Mouse (Mus musculus) intestine, embryonic 14.5 days (tissue): Measurements from ENCODE around the gene Nudt15. TPM values are rescaled to one million over a fixed set of nuclear protein-coding genes. Genes with fewer than 3 reads are reported as not detected.

ENCODE experiments used
- ATAC-seq: fragments of 200-750 bp; cut with Nextera tagmentation; replicated peaks from 2 replicates; pipeline ENCODE4 v1.8.0; 2017; ENCODE audit warnings: low read depth, moderate number of reproducible peaks, moderate TSS enrichment, moderate library complexity; ENCODE audit not compliant: low FRiP score, low TSS enrichment
- DNase-seq: peaks from one replicate; pipeline ENCODE4 v3.0.0-alpha.2; 2018; ENCODE audit warnings: low spot score
- H3K27ac ChIP-seq: fragments of 300-500 bp; sonication (generic); 2 replicates; pipeline ENCODE4 v1.5.1; 2014; ENCODE audit warnings: low read depth, mild to moderate bottlenecking, control low read depth
- H3K27me3 ChIP-seq: fragments of 300-500 bp; sonication (generic); replicated peaks from 2 replicates; pipeline ENCODE4 v1.6.1; 2014; ENCODE audit warnings: low read length, control low read depth; ENCODE audit not compliant: control insufficient read depth, insufficient read depth
- H3K36me3 ChIP-seq: fragments of 300-500 bp; sonication (generic); 2 replicates; pipeline ENCODE4 v1.6.1; 2014; ENCODE audit warnings: low read length, control low read depth; ENCODE audit not compliant: control insufficient read depth, insufficient read depth
- H3K4me1 ChIP-seq: fragments of 300-500 bp; sonication (generic); replicated peaks from 2 replicates; pipeline ENCODE4 v1.6.1; 2014; ENCODE audit warnings: low read length, control low read depth, mixed read lengths; ENCODE audit not compliant: control insufficient read depth, insufficient read depth
- H3K4me2 ChIP-seq: fragments of 300-500 bp; sonication (generic); 2 replicates; pipeline ENCODE4 v1.6.1; 2014; ENCODE audit warnings: low read length
- H3K4me3 ChIP-seq: fragments of 300-500 bp; sonication (generic); 2 replicates; pipeline ENCODE4 v1.5.1; 2014; ENCODE audit warnings: low read depth, low read length, control low read depth, mixed read lengths
- H3K9ac ChIP-seq: fragments of 300-500 bp; sonication (generic); 2 replicates; pipeline ENCODE4 v1.6.1; 2014; ENCODE audit warnings: mild to moderate bottlenecking, low read length
- H3K9me3 ChIP-seq: fragments of 300-500 bp; sonication (generic); 2 replicates; pipeline ENCODE4 v1.6.1; 2016; ENCODE audit warnings: low read length, control low read depth; ENCODE audit not compliant: control insufficient read depth
- WGBS: fragments of 180-500 bp; shearing (Covaris S2); extraction: QIAGEN DNeasy Blood & Tissue Kit; methylation state at CpG from one replicate; pipeline ENCODE4 v1.1.7; 2014; 5-methylcytosine and 5-hydroxymethylcytosine counted together
- polyA plus RNA-seq: library from polyadenylated mRNA; unstranded; fragments of >200 nt; fragmentation: Nextera tagmentation; extraction: Ambion mirVana; gene quantifications from 2 replicates; pipeline ENCODE4 v1.2.1, GENCODE M21; 2014

The Nudt15 gene
- polyA plus RNA-seq, 1 experiment from 2014 or later, result 7.2 TPM

DNA sequence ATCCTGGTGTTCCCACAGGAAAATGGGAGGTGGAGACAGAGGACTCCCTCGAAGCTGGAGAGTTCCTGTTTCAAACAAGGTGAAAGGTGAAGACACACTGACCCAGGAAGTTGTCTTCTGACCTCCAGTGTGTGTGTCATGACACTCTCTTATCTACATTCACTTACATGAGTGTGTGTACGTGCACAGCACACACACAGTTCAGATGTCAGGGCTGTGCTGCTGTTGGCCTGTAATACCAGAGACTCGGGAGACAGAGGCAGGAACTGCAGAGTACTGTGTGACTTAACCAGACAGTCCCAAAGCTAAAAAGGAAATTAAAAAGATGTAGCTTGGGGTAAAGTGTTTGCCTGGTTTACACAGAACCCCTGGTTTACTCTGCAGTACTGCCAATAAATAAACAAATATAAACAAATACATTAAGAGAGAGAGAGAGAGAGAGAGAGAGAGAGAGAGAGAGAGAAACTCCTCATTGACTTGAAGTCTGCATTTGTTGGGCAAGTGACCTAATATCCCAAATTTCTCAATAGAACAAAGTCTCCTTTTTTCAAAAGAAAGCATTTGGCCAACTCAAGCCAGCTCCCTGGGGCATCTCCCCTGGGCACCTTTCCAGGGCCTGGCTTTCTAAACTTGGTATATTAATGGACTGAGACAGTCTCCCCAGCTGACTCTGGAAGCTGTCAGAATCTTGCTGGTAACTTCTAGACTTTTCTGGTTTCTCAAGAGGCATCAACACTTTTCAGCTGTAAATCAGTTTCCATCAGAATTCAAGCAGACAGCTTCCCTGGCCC, 74.2 kb downstream of the Nudt15 start:
- DNase-seq (no peak), ATAC-seq (no peak)
- WGBS, result 38% methylated on average over 3 of the region's 3 CpGs
- no peak overlapping the region for H3K27ac ChIP-seq
- no peak overlapping the region for H3K9ac ChIP-seq
- H3K36me3 ChIP-seq, result no peaks in the 10 kb centered on the region
- no peak overlapping the region for H3K4me3 ChIP-seq
- peaks cover 6% of the 10 kb centered on the region; the same call in 1 of the 2 replicates for H3K4me1 ChIP-seq
- H3K9me3 ChIP-seq, result no peaks in the 10 kb centered on the region
- no peak overlapping the region for H3K4me2 ChIP-seq
- H3K27me3 ChIP-seq, result no peaks in the 10 kb centered on the region

DNA sequence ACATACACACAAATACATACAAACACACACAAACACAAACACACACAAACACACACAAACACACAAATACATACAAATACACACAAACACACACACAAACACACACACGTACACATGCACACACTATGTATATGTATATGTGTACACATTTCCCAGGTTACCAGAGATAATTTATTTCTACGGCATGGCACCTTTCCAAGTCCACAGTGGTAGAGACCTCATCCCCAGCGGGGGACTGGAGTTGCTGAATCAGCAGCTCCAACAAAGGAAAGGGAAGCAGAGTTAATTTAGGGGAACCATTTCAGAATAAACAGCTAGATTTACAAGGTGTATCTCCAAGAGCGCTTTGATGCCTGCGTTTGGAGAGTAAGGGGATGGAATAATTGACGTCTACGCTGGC, 75.8 kb downstream of the Nudt15 start:
- H3K4me1 ChIP-seq, result peaks cover 6% of the 10 kb centered on the region; the same call in 1 of the 2 replicates
- DNase-seq (no peak), ATAC-seq (no peak)
- no peak overlapping the region for H3K27ac ChIP-seq
- no peak overlapping the region for H3K9ac ChIP-seq
- H3K4me2 ChIP-seq, result no peak overlapping the region
- no peaks in the 10 kb centered on the region for H3K9me3 ChIP-seq
- no peak overlapping the region for H3K4me3 ChIP-seq
- 59% methylated on average over 7 of the region's 7 CpGs for WGBS
- no peaks in the 10 kb centered on the region for H3K36me3 ChIP-seq
- no peaks in the 10 kb centered on the region for H3K27me3 ChIP-seq

DNA sequence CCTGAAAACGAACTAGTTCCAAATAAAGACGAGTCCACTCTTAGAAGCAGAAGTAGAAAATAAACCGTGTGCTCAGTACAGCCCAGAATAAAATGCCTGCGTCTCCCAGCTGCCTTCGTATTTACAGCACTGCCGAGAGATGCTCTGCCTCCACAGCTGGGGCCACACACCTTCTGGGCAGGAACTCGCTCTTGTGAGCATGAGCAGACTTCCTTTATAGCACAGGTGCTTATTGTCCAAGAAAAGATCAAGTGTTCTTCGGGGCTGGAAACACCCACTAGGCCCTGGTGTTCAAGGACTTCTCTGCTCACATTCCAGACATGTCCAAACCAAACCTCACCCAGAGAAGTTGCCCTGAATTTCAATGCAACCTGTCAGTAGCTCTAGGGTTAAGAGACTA, 77.4 kb downstream of the Nudt15 start:
- WGBS, result 55% methylated on average over 8 of the region's 8 CpGs
- no peaks in the 10 kb centered on the region for H3K27me3 ChIP-seq
- no peak for DNase-seq
- H3K4me3 ChIP-seq, result no peak overlapping the region
- no peak for ATAC-seq
- no peak overlapping the region for H3K27ac ChIP-seq
- peaks cover 6% of the 10 kb centered on the region; the same call in 1 of the 2 replicates for H3K4me1 ChIP-seq
- no peaks in the 10 kb centered on the region for H3K36me3 ChIP-seq
- no peak overlapping the region for H3K9ac ChIP-seq
- H3K9me3 ChIP-seq, result no peaks in the 10 kb centered on the region
- no peak overlapping the region for H3K4me2 ChIP-seq

DNA sequence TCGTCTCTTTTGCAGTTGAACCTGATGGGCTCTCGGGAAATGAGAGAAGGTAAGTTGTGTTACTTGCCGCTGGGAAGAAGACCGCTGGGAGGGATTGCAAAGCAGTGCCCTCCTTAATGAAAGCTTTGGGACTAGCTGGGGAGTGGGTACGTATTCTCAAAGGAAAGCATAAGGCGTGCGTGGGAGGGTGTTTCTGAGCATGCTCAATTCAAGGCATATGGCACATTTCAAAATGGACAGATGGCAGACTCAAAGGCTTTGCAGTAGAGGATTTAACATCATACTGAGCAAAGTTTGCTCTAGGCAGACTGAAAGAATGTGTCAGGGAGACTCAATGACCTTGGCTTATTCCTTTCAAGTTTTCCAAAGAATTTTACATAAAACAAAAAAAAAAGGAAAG, 78.5 kb downstream of the Nudt15 start:
- ATAC-seq (no peak), DNase-seq (no peak)
- Histone ChIP-seq H3K27me3 (no peaks in the 10 kb centered on the region), H3K4me3 (no peak overlapping the region), H3K4me2 (no peak overlapping the region), H3K27ac (no peak overlapping the region), H3K4me1 (0 out of 2 replicates have a peak, but pooled peaks cover under 1% of the 10 kb centered on the region), H3K9me3 (no peaks in the 10 kb centered on the region), H3K36me3 (no peaks in the 10 kb centered on the region), H3K9ac (no peak overlapping the region)
- WGBS, result 77% methylated on average over 7 of the region's 7 CpGs

Other genes starting within 250 kb of the Nudt15 start
- gene Rb1, start 222.4 kb downstream of the Nudt15 start, polyA plus RNA-seq, result 18.0 and 21.8 TPM in 2 replicates
- 596 and 606 TPM in 2 replicates for gene Itm2b, start 163.0 kb downstream of the Nudt15 start, polyA plus RNA-seq
- gene Med4, start 38.2 kb downstream of the Nudt15 start, polyA plus RNA-seq, result 76.2 and 87.2 TPM in 2 replicates
- 110 and 117 TPM in 2 replicates for gene Sucla2, start 22.9 kb downstream of the Nudt15 start, polyA plus RNA-seq
- not detected in 2 replicates for gene Gm21750, start 113.0 kb upstream of the Nudt15 start, polyA plus RNA-seq